Mouse (Mus musculus): ENCODE data around the gene Rbx1. TPM values are rescaled to one million over a fixed set of nuclear protein-coding genes. Genes with fewer than 3 reads are reported as not detected.
A peak's percentile ranks its signal among the peaks of the same experiment; 100 is the strongest.
"Not testable (repeated sequence)": the region's sequence is repeated elsewhere in the genome, so short reads cannot be mapped to it uniquely, and the experiment has no call there.

Gene Rbx1
- total RNA-seq (2022), result 100 to 1,000 TPM; 129 to 138 (median 132) TPM

DNA sequence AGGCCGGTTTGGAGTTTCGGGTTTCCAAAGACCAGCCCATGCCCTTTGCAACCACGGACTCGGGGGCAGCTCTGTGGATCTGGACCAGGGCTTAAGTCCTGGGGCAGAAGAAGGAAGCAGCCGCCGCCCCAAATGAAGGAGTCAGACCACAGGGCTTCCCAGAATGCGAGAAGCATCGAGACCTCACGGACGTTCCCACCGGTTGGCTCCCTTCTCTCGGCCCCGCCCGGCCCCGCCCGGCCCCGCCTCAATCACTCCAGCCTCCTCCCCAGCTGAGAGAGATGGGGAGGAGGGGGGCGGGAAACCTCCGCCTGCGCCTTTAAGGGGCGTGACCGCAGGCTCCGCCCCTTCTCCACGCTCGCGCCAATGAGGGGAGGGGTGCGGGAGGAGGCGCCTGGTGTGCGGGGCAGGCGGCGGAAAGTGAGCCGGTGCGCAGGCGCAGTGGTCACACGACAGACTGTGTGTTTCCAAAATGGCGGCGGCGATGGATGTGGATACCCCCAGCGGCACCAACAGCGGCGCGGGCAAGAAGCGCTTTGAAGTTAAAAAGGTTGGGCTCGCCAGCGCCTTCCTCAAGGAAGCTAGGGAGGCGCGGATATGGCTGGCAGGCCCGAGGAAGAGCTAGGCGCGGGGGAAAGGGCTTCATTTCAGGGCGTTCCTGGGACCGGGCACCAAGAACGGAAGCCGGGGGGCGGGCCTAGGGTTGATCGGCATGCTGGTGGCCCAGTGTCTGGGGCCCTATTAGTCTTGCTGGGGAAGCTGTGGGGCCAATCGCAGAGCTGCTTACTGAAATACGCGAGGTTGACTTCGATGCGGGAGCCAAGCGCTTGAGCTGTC lies at the start of gene Rbx1:
Gene Rbx1, plus strand, starts transcription at position 396 of the 837 bp plus-strand sequence.
- DNase-seq (ENCODE audit: low spot score in 2 of 2), result peak; percentile 97 to 99

DNA sequence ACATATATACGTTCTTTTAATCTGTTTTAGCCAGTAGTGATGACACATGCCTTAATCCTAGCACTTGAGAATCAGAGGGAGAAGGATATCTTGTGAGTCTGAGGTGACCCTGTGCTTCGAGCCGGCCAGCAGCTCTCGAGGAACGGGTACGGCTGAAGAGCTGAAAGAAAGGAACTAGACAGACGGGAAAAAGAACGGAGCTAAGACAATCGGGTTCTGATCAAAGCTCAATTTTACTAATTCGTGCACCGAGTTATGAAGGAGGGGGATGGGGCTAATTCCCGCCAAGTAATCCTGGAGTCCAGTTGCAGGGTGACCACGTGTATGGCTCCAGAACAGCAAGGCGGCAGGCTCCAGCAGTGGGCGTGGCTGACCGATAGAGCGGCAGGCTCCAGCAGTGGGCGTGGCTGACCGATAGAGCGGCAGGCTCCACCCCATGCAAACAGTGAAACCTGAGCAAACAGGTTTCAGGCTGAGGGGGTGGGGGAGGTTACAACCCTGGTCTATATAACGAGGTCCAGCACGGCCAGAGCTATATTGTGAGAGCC lies 49.3 kb upstream of the Rbx1 start:
- DNase-seq (ENCODE audit: low spot score in 2 of 2), result not testable (repeated sequence)

- DNase-seq (ENCODE audit: low spot score in 2 of 2), result no peak
These were observed 48.0 kb upstream of the Rbx1 start for GRCm38 (mm10) chr15:81418065-81418464.

GRCm38 (mm10) chr15:81421454-81421853 lies 44.6 kb upstream of the Rbx1 start:
- DNase-seq (ENCODE audit: low spot score in 2 of 2), result no peak

- DNase-seq (ENCODE audit: low spot score in 2 of 2), result peak in 1 of 2 experiments; percentile 10
These were observed 43.9 kb upstream of the Rbx1 start for GRCm38 (mm10) chr15:81422156-81422681.

DNA sequence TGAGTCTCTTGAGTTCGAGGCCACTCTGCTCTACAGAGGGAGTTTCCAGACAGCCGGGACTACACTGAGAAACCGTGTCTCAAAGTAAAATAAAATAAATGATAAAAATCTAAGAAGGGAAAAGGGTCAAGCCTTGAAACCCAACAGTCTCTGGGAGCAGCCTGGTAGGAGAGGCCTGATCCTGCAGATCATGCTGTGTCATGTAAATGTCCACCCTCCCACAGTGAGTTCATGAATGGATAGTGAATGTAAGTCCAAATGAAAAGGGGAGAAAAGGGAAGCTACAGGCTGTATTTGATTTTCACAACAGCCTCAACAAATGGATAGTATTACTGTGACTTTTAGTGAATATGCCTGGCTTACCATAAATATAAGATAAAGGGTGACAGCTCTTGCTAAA lies 40.8 kb upstream of the Rbx1 start:
- no peak for DNase-seq (ENCODE audit: low spot score in 2 of 2)

- DNase-seq (ENCODE audit: low spot score in 2 of 2), result no peak
These were observed 38.1 kb upstream of the Rbx1 start for GRCm38 (mm10) chr15:81427947-81428346.

DNA sequence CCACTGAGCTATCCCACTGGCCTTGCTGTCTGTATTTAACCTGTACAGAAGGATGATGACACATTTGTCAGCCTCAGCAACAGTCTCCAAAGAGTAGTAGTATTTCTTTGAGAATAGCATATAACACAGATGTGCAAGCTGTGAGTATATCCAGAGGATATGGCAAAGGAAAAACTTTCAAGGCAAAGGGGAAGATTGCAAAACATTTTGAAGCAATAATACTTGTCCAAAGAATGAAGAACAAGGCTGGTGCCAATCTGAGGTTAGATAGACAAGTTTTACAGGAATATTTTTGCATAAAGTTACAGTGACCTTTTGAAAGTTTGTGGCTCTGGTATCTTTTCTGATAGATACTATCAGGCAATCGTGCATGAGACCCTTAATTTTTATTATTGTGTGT lies 34.9 kb upstream of the Rbx1 start:
- DNase-seq (ENCODE audit: low spot score in 2 of 2), result no peak

- no peak for DNase-seq (ENCODE audit: low spot score in 2 of 2)
These were observed 27.8 kb upstream of the Rbx1 start for GRCm38 (mm10) chr15:81438345-81438744.

GRCm38 (mm10) chr15:81439236-81439635 lies 26.9 kb upstream of the Rbx1 start:
- no peak for DNase-seq (ENCODE audit: low spot score in 2 of 2)

- peak; percentile 23 to 53 for DNase-seq (ENCODE audit: low spot score in 2 of 2)
These were observed 17.6 kb upstream of the Rbx1 start for GRCm38 (mm10) chr15:81448463-81448862.

GRCm38 (mm10) chr15:81461523-81461922 lies 4.6 kb upstream of the Rbx1 start:
- no peak for DNase-seq (ENCODE audit: low spot score in 2 of 2)

DNA sequence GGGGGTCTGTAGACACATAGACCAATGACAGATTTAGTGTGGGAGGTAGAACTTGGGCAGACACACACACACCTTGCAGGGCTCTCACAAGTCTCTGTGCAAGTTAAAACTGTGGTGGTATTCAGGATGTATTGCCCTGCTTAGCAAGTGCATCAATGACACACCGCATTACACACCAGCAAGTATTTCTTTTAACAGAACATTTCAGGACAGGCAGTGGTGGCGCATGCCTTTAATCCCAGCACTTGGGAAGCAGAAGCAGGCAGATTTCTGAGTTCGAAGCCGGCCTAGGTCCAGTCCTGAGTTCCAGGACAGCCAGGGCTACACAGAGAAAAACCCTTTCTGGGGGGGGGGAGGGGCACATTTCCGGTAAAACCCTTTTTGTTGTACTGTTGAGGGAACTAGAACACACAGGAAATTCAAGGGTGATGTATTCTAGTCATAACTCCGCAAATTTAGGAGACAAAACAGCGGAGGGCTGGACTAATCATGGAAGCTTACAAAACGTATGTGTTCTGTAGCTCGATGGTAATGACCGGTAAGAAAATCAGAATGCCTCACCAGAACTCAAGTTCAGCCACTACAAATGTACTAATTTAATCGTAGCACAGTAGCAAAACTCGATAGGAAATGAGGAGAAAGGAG lies 958 bp upstream of the Rbx1 start:
- no peak for DNase-seq (ENCODE audit: low spot score in 2 of 2)

DNA sequence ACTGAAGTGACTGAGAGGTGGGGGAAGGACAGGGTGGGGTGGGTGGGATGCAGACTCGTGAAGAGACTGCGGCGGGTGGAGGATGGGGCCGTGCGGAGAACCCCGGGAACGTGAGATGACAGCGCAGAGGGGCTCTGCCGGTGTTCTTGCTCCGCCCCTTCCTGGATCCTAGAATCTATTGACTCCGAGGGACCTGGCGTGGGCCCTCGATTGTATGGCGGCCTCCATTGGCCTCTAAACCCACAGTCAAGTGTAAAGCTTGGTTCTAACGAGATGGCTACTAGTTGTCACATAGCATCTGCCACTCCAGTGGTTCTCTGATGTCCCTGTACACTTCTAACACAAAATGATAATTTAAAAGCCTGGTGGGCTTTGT lies 630 bp downstream of the Rbx1 start:
- DNase-seq (ENCODE audit: low spot score in 2 of 2), result no peak

DNA sequence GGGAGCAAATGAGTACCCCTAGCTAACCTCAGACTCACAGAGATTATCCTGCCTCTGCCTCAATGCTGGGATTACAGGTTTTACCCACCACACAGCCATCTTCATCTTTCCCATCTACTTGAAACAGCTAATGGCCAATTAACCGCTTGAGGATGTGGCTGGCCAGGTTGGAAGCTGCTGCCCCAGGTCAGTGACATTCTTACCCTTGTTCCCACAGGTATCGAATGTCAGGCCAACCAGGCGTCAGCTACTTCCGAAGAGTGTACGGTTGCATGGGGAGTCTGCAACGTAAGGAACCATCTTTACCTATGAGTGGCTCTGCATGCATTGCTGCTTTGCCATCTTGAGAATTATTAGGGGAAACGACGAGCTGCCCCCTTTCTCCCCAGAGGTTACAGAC lies 4.6 kb downstream of the Rbx1 start:
- no peak for DNase-seq (ENCODE audit: low spot score in 2 of 2)

GRCm38 (mm10) chr15:81472256-81472655 lies 6.2 kb downstream of the Rbx1 start:
- no peak for DNase-seq (ENCODE audit: low spot score in 2 of 2)

DNA sequence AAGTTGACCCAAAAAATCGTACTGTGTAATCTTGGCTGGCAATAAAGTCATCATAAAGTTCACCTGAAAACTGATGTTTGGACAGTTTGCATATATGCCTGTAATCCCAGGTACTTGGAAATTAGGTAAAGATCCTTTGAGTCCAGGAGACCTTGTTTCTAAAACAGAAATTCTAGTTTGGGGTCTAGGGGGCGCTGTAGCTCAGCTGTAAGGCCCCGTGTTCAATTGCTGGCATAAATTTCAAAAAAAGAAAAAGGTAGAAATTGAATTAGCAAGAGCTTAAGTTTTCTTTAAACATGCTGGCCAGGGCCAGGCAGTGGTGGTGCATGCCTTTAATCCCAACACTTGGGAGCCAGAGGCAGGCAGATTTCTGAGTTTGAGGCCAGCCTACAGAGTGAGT lies 9.6 kb downstream of the Rbx1 start:
- no peak for DNase-seq (ENCODE audit: low spot score in 2 of 2)

GRCm38 (mm10) chr15:81476597-81476996 lies 10.5 kb downstream of the Rbx1 start:
- DNase-seq (ENCODE audit: low spot score in 2 of 2), result no peak

DNA sequence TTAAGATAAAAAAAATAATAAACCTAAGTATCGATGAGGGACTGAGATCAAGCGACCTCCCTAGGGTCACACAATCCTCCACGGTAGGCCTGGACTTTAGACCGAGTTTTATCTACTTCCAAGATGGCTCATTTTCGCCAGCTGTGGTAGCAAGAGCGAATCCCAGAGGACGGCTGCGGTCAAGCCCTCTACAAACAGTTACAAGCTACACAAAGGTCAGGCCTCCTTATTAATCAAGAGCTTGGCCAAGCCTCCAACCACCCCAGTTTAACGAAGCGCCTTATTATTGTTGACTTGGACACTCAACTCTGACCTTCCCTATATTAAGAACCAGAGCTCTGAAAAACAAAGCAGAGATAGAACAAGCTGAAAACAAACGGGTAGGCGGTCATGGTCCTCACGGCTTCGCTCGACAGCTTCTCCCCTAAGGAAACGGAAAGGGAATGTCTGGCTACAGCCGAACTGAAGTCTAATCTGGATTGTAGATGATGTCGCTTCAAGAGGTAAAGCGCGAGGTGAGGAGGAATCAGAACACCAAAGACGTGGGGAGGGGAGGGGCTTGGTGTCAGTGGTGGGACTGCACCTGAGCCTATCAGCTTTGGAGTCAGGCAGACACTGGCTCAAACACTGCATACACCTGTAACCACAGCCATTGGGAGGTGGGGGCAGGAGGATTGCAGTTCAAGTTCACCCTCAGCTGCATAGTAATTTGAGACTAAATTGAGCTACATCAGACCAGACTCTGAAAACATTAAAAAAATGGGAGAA lies 13.5 kb downstream of the Rbx1 start:
- no peak for DNase-seq (ENCODE audit: low spot score in 2 of 2)

DNA sequence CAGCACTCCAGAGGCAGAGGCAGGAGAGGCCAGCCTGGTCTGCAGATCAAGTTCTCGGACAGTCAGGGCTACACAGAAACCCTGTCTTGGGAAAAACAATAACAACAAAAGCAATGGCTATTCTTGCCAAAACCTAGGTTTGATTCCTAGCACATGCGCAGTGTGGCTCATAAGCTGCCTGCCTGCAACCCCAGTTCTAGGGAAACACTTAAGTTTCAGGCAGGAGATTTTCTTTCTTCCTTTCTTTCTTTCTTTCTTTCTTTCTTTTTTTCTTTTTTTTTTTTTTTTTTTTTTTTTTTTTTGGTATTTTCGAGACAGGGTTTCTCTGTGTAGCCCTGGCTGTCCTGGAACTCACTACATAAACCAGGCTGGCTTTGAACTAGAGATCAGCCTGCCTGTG lies 14.2 kb downstream of the Rbx1 start:
- not testable (repeated sequence) for DNase-seq (ENCODE audit: low spot score in 2 of 2)

GRCm38 (mm10) chr15:81480977-81481379 lies 14.9 kb downstream of the Rbx1 start:
- no peak for DNase-seq (ENCODE audit: low spot score in 2 of 2)

DNA sequence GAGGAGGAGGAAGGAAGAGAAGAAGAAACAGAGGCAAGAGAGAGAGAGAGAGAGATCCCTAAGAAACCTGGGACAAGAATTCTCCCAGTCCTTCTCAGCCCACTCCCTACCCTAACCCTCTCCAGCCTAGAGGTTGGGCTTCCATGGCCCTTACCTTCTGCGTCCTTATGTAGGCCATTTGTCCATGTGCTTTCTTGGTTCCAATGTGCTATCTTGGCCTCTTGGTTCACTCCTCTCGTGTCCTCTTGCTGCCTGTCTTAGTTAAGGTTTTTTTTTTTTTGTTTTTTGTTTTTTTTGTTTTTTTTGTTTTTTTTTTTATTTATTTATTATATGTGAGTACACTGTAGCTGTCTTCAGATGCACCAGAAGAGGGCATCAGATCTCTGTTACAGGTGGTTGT lies 16.9 kb downstream of the Rbx1 start:
- DNase-seq (ENCODE audit: low spot score in 2 of 2), result no peak
